ENCODE assay signal across 20 mouse cellular contexts in the genomic region with DNA sequence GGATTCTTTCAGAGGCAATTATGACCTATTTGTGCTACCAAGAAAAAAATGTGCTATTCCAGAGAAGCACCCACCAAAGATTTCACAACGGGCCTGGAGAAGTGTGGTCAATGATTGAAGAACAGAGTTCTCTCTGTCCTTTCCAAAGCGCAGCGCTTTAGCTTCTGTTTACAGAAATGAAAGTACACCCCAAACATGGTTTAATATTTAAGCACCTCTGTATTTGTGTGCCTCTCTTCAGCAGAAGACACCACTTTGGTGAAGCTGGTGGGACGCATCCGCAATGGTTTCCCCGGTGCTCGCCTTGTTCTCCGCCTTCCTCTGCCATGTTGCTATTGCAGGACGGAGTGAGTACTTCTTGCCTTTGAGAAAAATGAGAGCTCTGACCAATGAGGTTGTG. TPM values are rescaled to one million over a fixed set of nuclear protein-coding genes. Genes with fewer than 3 reads are reported as not detected.
DNase-seq lines count a peak whose midpoint lies in the region; ATAC-seq and TF ChIP-seq lines count a peak whose summit lies in the region.
"Had no signal": no experiment of that assay in that cellular context is flagged by ENCODE, and none has a peak within 500 bp of the region (broad histone marks: within the 10 kb centered on the region; RNA-seq: fewer than 3 reads in every experiment).

No protein-coding gene starts in this region.

- intact Hi-C loops in gastrocnemius, postnatal 14 days (cut with DNase I; ENCODE audit: low total_unique reads): no loop called here

- H3K9ac ChIP-seq in liver, adult 2 months (ENCODE audit: low read depth, low read length): peak overlapping the region; percentile 85
- H3K9ac ChIP-seq in liver, embryonic 16.5 days (ENCODE audit: low read depth, low read length): no peak overlapping the region
- H3K9ac ChIP-seq: embryonic facial prominence, embryonic 12.5 days; forebrain, embryonic 13.5 days; forebrain, postnatal 0 days; heart, embryonic 13.5 days had no signal

- peak; percentile 68 for DNase-seq in kidney, adult 2 months
- DNase-seq in kidney, adult 11 months: no peak
- DNase-seq in liver, adult 2 months (ENCODE audit: extremely low read depth, low read depth, low spot score): peak; percentile 99
- no peak for DNase-seq in liver
- DNase-seq in gastrocnemius, postnatal 14 days: no peak
- no peak for DNase-seq in heart, embryonic 10.5 days (ENCODE audit: low spot score)
- DNase-seq: adrenal gland, postnatal 10 days; cerebellum, adult 11-12 months; cerebellum, adult 9-10 months; cerebellum, postnatal 25 days; forebrain, postnatal 0 days; gastrocnemius, postnatal 25 days; heart, postnatal 36 days had no signal

- no peaks in the 10 kb centered on the region for H3K27me3 ChIP-seq in kidney, adult 2 months (replicated peaks; ENCODE audit: control insufficient read depth, insufficient read depth, low read length)
- no peaks in the 10 kb centered on the region for H3K27me3 ChIP-seq in liver, adult 2 months (ENCODE audit: control insufficient read depth, insufficient read depth, low read length)
- H3K27me3 ChIP-seq in liver, embryonic 16.5 days (ENCODE audit: control insufficient read depth, insufficient read depth, low read depth, low read length): no peaks in the 10 kb centered on the region
- no peaks in the 10 kb centered on the region for H3K27me3 ChIP-seq in heart, embryonic 10.5 days (ENCODE audit: insufficient read depth, poor library complexity, severe bottlenecking)
- H3K27me3 ChIP-seq: embryonic facial prominence, embryonic 12.5 days; forebrain, embryonic 13.5 days; heart, embryonic 13.5 days had no signal

- WGBS in kidney, adult 2 months: 81% methylated on average over 9 of the region's 9 CpGs
- 22% methylated on average over 9 of the region's 9 CpGs for WGBS in liver, adult 2 months
- WGBS in liver, embryonic 16.5 days (ENCODE audit: insufficient replicate concordance): 63% methylated on average over 9 of the region's 9 CpGs
- WGBS in heart, embryonic 10.5 days: 92% methylated on average over 9 of the region's 9 CpGs

- H3K4me3 ChIP-seq in kidney, adult 2 months (ENCODE audit: insufficient read depth, low read depth, low read length): no peak overlapping the region
- H3K4me3 ChIP-seq in liver, adult 2 months (ENCODE audit: insufficient read depth, low read depth, low read length): peak overlapping the region; percentile 69
- H3K4me3 ChIP-seq in liver, embryonic 16.5 days (ENCODE audit: low read depth, low read length): peak overlapping the region; percentile 50
- H3K4me3 ChIP-seq in heart, embryonic 10.5 days: no peak overlapping the region
- H3K4me3 ChIP-seq: embryonic facial prominence, embryonic 12.5 days; forebrain, embryonic 13.5 days; heart, embryonic 13.5 days had no signal

- no peak for TF ChIP-seq POLR2A in kidney, adult 2 months (IDR thresholded peaks at IDR 0.05; ENCODE audit: low read depth, low read length)
- TF ChIP-seq POLR2A in liver, adult 2 months (IDR thresholded peaks at IDR 0.05; ENCODE audit: extremely low read depth, insufficient read depth, low read length): peak; percentile 88

- H3K79me2 ChIP-seq in liver, adult 2 months (ENCODE audit: control insufficient read depth, insufficient read depth, low read length): no peaks in the 10 kb centered on the region; the same call in 1 of the 2 replicates

- no peak overlapping the region for H3K27ac ChIP-seq in kidney, adult 2 months (ENCODE audit: insufficient read depth, low read depth, low read length)
- peak overlapping the region; percentile 94 for H3K27ac ChIP-seq in liver, adult 2 months (replicated peaks; ENCODE audit: insufficient read depth, low read depth, low read length)
- peak overlapping the region; percentile 78 for H3K27ac ChIP-seq in liver, embryonic 16.5 days (ENCODE audit: low read length)
- H3K27ac ChIP-seq in heart, embryonic 10.5 days: no peak overlapping the region
- H3K27ac ChIP-seq: embryonic facial prominence, embryonic 12.5 days; forebrain, embryonic 13.5 days; heart, embryonic 13.5 days had no signal

- no peaks in the 10 kb centered on the region for H3K9me3 ChIP-seq in liver, embryonic 16.5 days (replicated peaks; ENCODE audit: control insufficient read depth, low read length)
- H3K9me3 ChIP-seq in heart, embryonic 10.5 days: no peaks in the 10 kb centered on the region
- H3K9me3 ChIP-seq: embryonic facial prominence, embryonic 12.5 days; forebrain, embryonic 13.5 days; heart, embryonic 13.5 days had no signal

- no peak overlapping the region for H3K4me2 ChIP-seq in liver, embryonic 16.5 days (ENCODE audit: low read depth, low read length)
- H3K4me2 ChIP-seq: embryonic facial prominence, embryonic 12.5 days; forebrain, embryonic 13.5 days; heart, embryonic 13.5 days had no signal

- no peaks in the 10 kb centered on the region for H3K4me1 ChIP-seq in kidney, adult 2 months (ENCODE audit: control insufficient read depth, insufficient read depth, low read length)
- H3K4me1 ChIP-seq in liver, adult 2 months (ENCODE audit: control insufficient read depth, insufficient read depth, low read length): peaks cover 26% of the 10 kb centered on the region
- H3K4me1 ChIP-seq in liver, embryonic 16.5 days (ENCODE audit: control insufficient read depth, low read depth, low read length): no peaks in the 10 kb centered on the region; the same call in 1 of the 2 replicates
- no peaks in the 10 kb centered on the region for H3K4me1 ChIP-seq in heart, embryonic 10.5 days
- H3K4me1 ChIP-seq: embryonic facial prominence, embryonic 12.5 days; forebrain, embryonic 13.5 days had no signal

- H3K36me3 ChIP-seq in kidney, adult 2 months (ENCODE audit: control insufficient read depth, insufficient read depth, low read length): no peaks in the 10 kb centered on the region
- H3K36me3 ChIP-seq in liver, adult 2 months (ENCODE audit: control insufficient read depth, insufficient read depth, low read length): peaks cover 18% of the 10 kb centered on the region
- no peaks in the 10 kb centered on the region; the same call in 1 of the 2 replicates for H3K36me3 ChIP-seq in liver, embryonic 16.5 days (ENCODE audit: control insufficient read depth, insufficient read depth)
- H3K36me3 ChIP-seq in heart, embryonic 10.5 days: no peaks in the 10 kb centered on the region
- H3K36me3 ChIP-seq: embryonic facial prominence, embryonic 12.5 days; heart, embryonic 13.5 days had no signal

- TF ChIP-seq CTCF in kidney, adult 2 months (conservative IDR thresholded peaks at IDR 0.05; ENCODE audit: insufficient read depth, insufficient read length, low read depth, low read length): no peak
- no peak for TF ChIP-seq CTCF in liver, adult 2 months (IDR thresholded peaks at IDR 0.05; ENCODE audit: low read depth, low read length)

- peak; percentile 85 for ATAC-seq in liver, embryonic 16.5 days (ENCODE audit: low read depth)
- ATAC-seq: forebrain, embryonic 13.5 days; forebrain, postnatal 0 days had no signal

RNA-seq across cellular contexts. Expression of a gene that starts 29.9 kb away (rescaled TPM):
- polyA plus RNA-seq in kidney, adult 2 months (2012; rRNA removed): 0.23 and 0.34 TPM in 2 replicates
- 0.65 and 0.81 TPM in 2 replicates for total RNA-seq in liver, adult 2 months (2014; rRNA removed)
- polyA plus RNA-seq in liver, adult 2 months (2012; rRNA removed): 0.21 TPM in 1 of 2 replicates, not detected in the other
- polyA plus RNA-seq in liver, embryonic 16.5 days (2015; fragmentation: Nextera tagmentation; extraction: Ambion mirVana): 0.96 and 1.1 TPM in 2 replicates
- 1 to 10 TPM; 3.9 to 5.9 TPM for total RNA-seq in gastrocnemius, postnatal 14 days (2021)
- polyA plus RNA-seq in heart, embryonic 10.5 days (2016; fragmentation: Nextera tagmentation; extraction: Ambion mirVana): 8.0 and 11.6 TPM in 2 replicates
- total RNA-seq: MEL had no signal

RNA-seq across cellular contexts. Expression of a gene that starts 51.3 kb away (rescaled TPM):
- polyA plus RNA-seq in kidney, adult 2 months (2012; rRNA removed): 3.5 and 5.4 TPM in 2 replicates
- 4.3 and 4.8 TPM in 2 replicates for total RNA-seq in liver, adult 2 months (2014; rRNA removed)
- polyA plus RNA-seq in liver, adult 2 months (2012; rRNA removed): 2.3 and 2.8 TPM in 2 replicates
- 2.4 and 3.4 TPM in 2 replicates for polyA plus RNA-seq in liver, embryonic 16.5 days (2015; fragmentation: Nextera tagmentation; extraction: Ambion mirVana)
- total RNA-seq in gastrocnemius, postnatal 14 days (2021): 10 to 100 TPM; 41.4 to 42.5 TPM
- polyA plus RNA-seq in heart, embryonic 10.5 days (2016; fragmentation: Nextera tagmentation; extraction: Ambion mirVana): 9.2 and 11.3 TPM in 2 replicates

RNA-seq across cellular contexts. Expression of a gene that starts 51.9 kb away (rescaled TPM):
- 0.12 TPM in 1 of 2 replicates, not detected in the other for polyA plus RNA-seq in kidney, adult 2 months (2012; rRNA removed)
- 3,004 and 3,021 TPM in 2 replicates for total RNA-seq in liver, adult 2 months (2014; rRNA removed)
- 2,202 and 2,235 TPM in 2 replicates for polyA plus RNA-seq in liver, adult 2 months (2012; rRNA removed)
- 970 and 1,131 TPM in 2 replicates for polyA plus RNA-seq in liver, embryonic 16.5 days (2015; fragmentation: Nextera tagmentation; extraction: Ambion mirVana)
- 1 to 10 TPM in 1 of 2 experiments, under 1 TPM in 1; 0.42 to 1.3 TPM for total RNA-seq in gastrocnemius, postnatal 14 days (2021)
- 0.36 TPM in 1 of 2 replicates, not detected in the other for polyA plus RNA-seq in heart, embryonic 10.5 days (2016; fragmentation: Nextera tagmentation; extraction: Ambion mirVana)
- total RNA-seq: granulocyte monocyte progenitor cell, adult 5-6 weeks; heart, adult 8-10 months; heart, postnatal 36 days; MEL had no signal

Comparison
In these comparisons a context has a peak if more than half of its experiments do, and no peak if none do; other contexts are left out.
1. DNase-seq: peak in kidney, adult 2 months (single experiment) and liver, adult 2 months (single experiment); none in kidney, adult 11 months (single experiment), liver (single experiment), gastrocnemius, postnatal 14 days (single experiment) and heart, embryonic 10.5 days (single experiment).
2. H3K27ac ChIP-seq: peak in liver, adult 2 months (single experiment) and liver, embryonic 16.5 days (single experiment); none in kidney, adult 2 months (single experiment) and heart, embryonic 10.5 days (single experiment).
3. H3K4me3 ChIP-seq: peak in liver, adult 2 months (single experiment) and liver, embryonic 16.5 days (single experiment); none in kidney, adult 2 months (single experiment) and heart, embryonic 10.5 days (single experiment).
4. RNA of a gene that starts 51.9 kb away (polyA plus RNA-seq): 2,202 to 2,235 TPM in liver, adult 2 months and 970 to 1,131 TPM in liver, embryonic 16.5 days; 0.36 TPM in heart, embryonic 10.5 days and 0.12 TPM in kidney, adult 2 months; every median in the first group is over 100 times any median in the second.